Mouse (Mus musculus) intestine, embryonic 16.5 days (tissue): ENCODE measurements at regions not wholly inside any gene's neighbourhood (a gene's known extent, or its start where the extent isn't known, plus 50 kb on each side); places are given as distances from the start of the nearest gene placed in this dataset.
"Not testable (repeated sequence)": the region's sequence is repeated elsewhere in the genome, so short reads cannot be mapped to it uniquely, and the experiment has no call there.

Source experiments
- ATAC-seq: fragments of 200-750 bp; cut with Nextera tagmentation; 2 replicates; pipeline ENCODE4 v1.8.0; 2017; ENCODE audit warnings: moderate TSS enrichment, moderate library complexity
- H3K27ac ChIP-seq: fragments of 300-500 bp; sonication (generic); 2 replicates; pipeline ENCODE4 v1.5.1; 2014; ENCODE audit warnings: mild to moderate bottlenecking, low read length
- H3K27me3 ChIP-seq: fragments of 300-500 bp; sonication (generic); replicated peaks from 2 replicates; pipeline ENCODE4 v1.6.1; 2014; ENCODE audit warnings: low read length, control low read depth, mixed read lengths; ENCODE audit not compliant: control insufficient read depth, insufficient read depth
- H3K36me3 ChIP-seq: fragments of 300-500 bp; sonication (generic); 2 replicates; pipeline ENCODE4 v1.6.1; 2014; ENCODE audit warnings: low read length, control low read depth; ENCODE audit not compliant: control insufficient read depth, insufficient read depth
- H3K4me1 ChIP-seq: fragments of 300-500 bp; sonication (generic); 2 replicates; pipeline ENCODE4 v1.6.1; 2014; ENCODE audit warnings: low read length, control low read depth, mixed read lengths; ENCODE audit not compliant: control insufficient read depth, insufficient read depth
- H3K4me2 ChIP-seq: fragments of 300-500 bp; sonication (generic); 2 replicates; pipeline ENCODE4 v1.6.1; 2014; ENCODE audit warnings: low read depth, low read length, control low read depth
- H3K4me3 ChIP-seq: fragments of 300-500 bp; sonication (generic); 2 replicates; pipeline ENCODE4 v1.5.1; 2014; ENCODE audit warnings: mild to moderate bottlenecking, low read length
- H3K9ac ChIP-seq: fragments of 300-500 bp; sonication (generic); 2 replicates; pipeline ENCODE4 v1.6.1; 2014; ENCODE audit warnings: low read depth, low read length
- H3K9me3 ChIP-seq: fragments of 300-500 bp; sonication (generic); 2 replicates; pipeline ENCODE4 v1.6.1; 2016; ENCODE audit warnings: low read length, control low read depth; ENCODE audit not compliant: control insufficient read depth
- WGBS: fragments of 180-500 bp; shearing (Covaris S2); extraction: QIAGEN DNeasy Blood & Tissue Kit; methylation state at CpG from one replicate; pipeline ENCODE4 v1.1.7; 2014; 5-methylcytosine and 5-hydroxymethylcytosine counted together

GRCm38 (mm10) chr17:41264512-41265222, 329.8 kb upstream of the Cenpq start:
- ATAC-seq: no peak
- no peaks in the 10 kb centered on the region for H3K27me3 ChIP-seq
- H3K4me3 ChIP-seq: no peak overlapping the region
- H3K9me3 ChIP-seq: no peaks in the 10 kb centered on the region
- no peak overlapping the region for H3K4me2 ChIP-seq
- H3K27ac ChIP-seq: no peak overlapping the region
- WGBS: 82% methylated on average over 4 of the region's 4 CpGs
- H3K9ac ChIP-seq: no peak overlapping the region
- no peaks in the 10 kb centered on the region for H3K4me1 ChIP-seq
- no peaks in the 10 kb centered on the region for H3K36me3 ChIP-seq

- Histone ChIP-seq H3K4me3 (no peak overlapping the region), H3K9me3 (no peaks in the 10 kb centered on the region), H3K27ac (no peak overlapping the region), H3K4me1 (no peaks in the 10 kb centered on the region), H3K27me3 (no peaks in the 10 kb centered on the region), H3K4me2 (no peak overlapping the region), H3K36me3 (no peaks in the 10 kb centered on the region), H3K9ac (no peak overlapping the region)
- WGBS: 48% methylated on average over 1 of the region's 1 CpGs
- peak; percentile 85 for ATAC-seq
These were observed 326.6 kb upstream of the Cenpq start for GRCm38 (mm10) chr17:41261495-41261894.

- H3K27ac ChIP-seq: no peak overlapping the region
- H3K36me3 ChIP-seq: no peaks in the 10 kb centered on the region
- H3K4me1 ChIP-seq: no peaks in the 10 kb centered on the region
- no peaks in the 10 kb centered on the region for H3K9me3 ChIP-seq
- no peaks in the 10 kb centered on the region for H3K27me3 ChIP-seq
- no peak overlapping the region for H3K9ac ChIP-seq
- 40% methylated on average over 2 of the region's 2 CpGs for WGBS
- no peak overlapping the region for H3K4me3 ChIP-seq
- no peak for ATAC-seq
- H3K4me2 ChIP-seq: no peak overlapping the region
These were observed 313.6 kb upstream of the Cenpq start for GRCm38 (mm10) chr17:41248406-41248805.

- Histone ChIP-seq H3K27ac (no peak overlapping the region), H3K27me3 (no peaks in the 10 kb centered on the region), H3K4me3 (no peak overlapping the region), H3K4me2 (no peak overlapping the region), H3K9me3 (no peaks in the 10 kb centered on the region), H3K4me1 (no peaks in the 10 kb centered on the region), H3K36me3 (no peaks in the 10 kb centered on the region), H3K9ac (no peak overlapping the region)
- ATAC-seq: no peak
- WGBS: 57% methylated on average over 3 of the region's 3 CpGs
These were observed 292.5 kb upstream of the Cenpq start for GRCm38 (mm10) chr17:41227128-41228014.

- 70% methylated on average over 1 of the region's 1 CpGs for WGBS
- Histone ChIP-seq H3K9me3 (no peaks in the 10 kb centered on the region), H3K36me3 (no peaks in the 10 kb centered on the region), H3K9ac (no peak overlapping the region), H3K4me2 (no peak overlapping the region), H3K4me3 (no peak overlapping the region), H3K4me1 (no peaks in the 10 kb centered on the region), H3K27ac (no peak overlapping the region), H3K27me3 (no peaks in the 10 kb centered on the region)
- ATAC-seq: no peak
These were observed 282.0 kb upstream of the Cenpq start for GRCm38 (mm10) chr17:41216816-41217215.

- not testable (repeated sequence) for H3K27me3 ChIP-seq, H3K27ac ChIP-seq, H3K9me3 ChIP-seq, H3K36me3 ChIP-seq, H3K4me1 ChIP-seq, ATAC-seq, H3K9ac ChIP-seq, H3K4me3 ChIP-seq, H3K4me2 ChIP-seq
- 62% methylated on average over 4 of the region's 4 CpGs for WGBS
These were observed 264.6 kb upstream of the Cenpq start for GRCm38 (mm10) chr17:41199417-41199816.

GRCm38 (mm10) chr17:41190371-41190770, 255.5 kb upstream of the Cenpq start:
- H3K4me2 ChIP-seq, H3K9me3 ChIP-seq, H3K4me3 ChIP-seq, H3K9ac ChIP-seq, H3K36me3 ChIP-seq, H3K27me3 ChIP-seq, ATAC-seq, H3K27ac ChIP-seq, H3K4me1 ChIP-seq: not testable (repeated sequence)
- WGBS: 82% methylated on average over 3 of the region's 3 CpGs

- H3K27me3 ChIP-seq, H3K9me3 ChIP-seq, ATAC-seq, H3K4me2 ChIP-seq, H3K36me3 ChIP-seq, H3K9ac ChIP-seq, H3K27ac ChIP-seq, H3K4me3 ChIP-seq, H3K4me1 ChIP-seq: not testable (repeated sequence)
- 88% methylated on average over 7 of the region's 7 CpGs for WGBS
These were observed 251.8 kb upstream of the Cenpq start for GRCm38 (mm10) chr17:41186691-41187090.

GRCm38 (mm10) chr17:41184751-41185150, 249.9 kb upstream of the Cenpq start:
- Histone ChIP-seq H3K27me3 (no peaks in the 10 kb centered on the region), H3K27ac (no peak overlapping the region), H3K36me3 (no peaks in the 10 kb centered on the region), H3K4me3 (no peak overlapping the region), H3K9me3 (no peaks in the 10 kb centered on the region), H3K4me2 (no peak overlapping the region), H3K4me1 (no peaks in the 10 kb centered on the region), H3K9ac (no peak overlapping the region)
- no peak for ATAC-seq
- 75% methylated on average over 2 of the region's 2 CpGs for WGBS
